Mouse (Mus musculus): ENCODE measurements around the gene Gm49395.

Gm49395 gene

DNA sequence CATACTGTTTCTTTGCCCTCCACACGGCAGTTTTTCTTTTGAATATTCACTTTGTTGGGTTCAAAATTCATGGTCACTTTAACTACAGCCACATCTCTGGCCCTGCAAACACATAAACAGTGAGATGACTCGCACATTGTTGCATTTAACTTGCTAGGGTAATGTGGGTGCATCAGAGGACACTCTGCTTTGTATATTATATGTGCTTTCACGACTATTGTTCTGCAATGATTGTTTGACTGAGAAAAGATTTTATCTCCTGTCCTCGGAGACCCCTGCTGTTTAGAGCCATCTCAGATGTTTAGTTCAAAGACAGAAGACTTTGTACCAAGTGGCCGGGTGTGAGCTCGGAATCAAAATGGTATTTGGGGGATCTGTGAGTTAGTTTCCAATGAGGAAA is 114.1 kb downstream of the Gm49395 start:
- no peak for DNase-seq (ENCODE audit: low read depth, low spot score)

DNA sequence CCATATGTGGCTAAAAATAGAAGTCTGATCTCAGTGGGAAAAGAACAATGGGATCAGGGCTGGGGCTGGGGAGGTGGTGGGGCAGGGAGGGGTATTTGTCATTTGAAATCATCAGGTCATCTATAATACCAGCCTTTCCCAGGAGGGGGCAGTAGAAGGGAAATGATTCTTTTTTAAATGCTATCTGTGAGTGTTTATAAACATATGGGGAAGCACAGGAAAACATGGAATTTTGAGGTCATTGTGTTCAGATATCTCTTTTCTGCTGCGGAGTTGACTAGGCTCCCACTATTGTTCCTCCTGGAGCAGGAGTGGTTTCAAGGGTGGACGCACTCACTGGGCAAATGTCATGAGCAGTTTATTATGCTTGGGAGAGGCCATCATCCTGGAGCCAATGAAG is 114.6 kb downstream of the Gm49395 start:
- DNase-seq (ENCODE audit: low read depth, low spot score), result no peak
